Mouse (Mus musculus) frontal cortex, postnatal 25 days (tissue): ENCODE data around the gene Gm11237.
"Not testable (repeated sequence)": the region's sequence is repeated elsewhere in the genome, so short reads cannot be mapped to it uniquely, and the experiment has no call there.

Source experiments
- DNase-seq, 2 experiments: peaks; one replicate each; pipeline ENCODE4 v3.0.0; 2022; ENCODE audit warnings: low spot score in 2 of 2

The Gm11237 gene

GRCm38 (mm10) chr4:73622684-73623083, at the start of gene Gm11237:
Gene Gm11237 (plus strand): TSS chr4:73622984.
- not testable (repeated sequence) for DNase-seq

- peak in 1 of 2 experiments; percentile 7 for DNase-seq
Observed at GRCm38 (mm10) chr4:73599248-73599647, 23.5 kb upstream of the Gm11237 start.

- not testable (repeated sequence) for DNase-seq
Observed at GRCm38 (mm10) chr4:73607581-73607980, 15.2 kb upstream of the Gm11237 start, which contains the start of gene Gm11238. Gene Gm11238 (plus strand): TSS chr4:73607881.

DNA sequence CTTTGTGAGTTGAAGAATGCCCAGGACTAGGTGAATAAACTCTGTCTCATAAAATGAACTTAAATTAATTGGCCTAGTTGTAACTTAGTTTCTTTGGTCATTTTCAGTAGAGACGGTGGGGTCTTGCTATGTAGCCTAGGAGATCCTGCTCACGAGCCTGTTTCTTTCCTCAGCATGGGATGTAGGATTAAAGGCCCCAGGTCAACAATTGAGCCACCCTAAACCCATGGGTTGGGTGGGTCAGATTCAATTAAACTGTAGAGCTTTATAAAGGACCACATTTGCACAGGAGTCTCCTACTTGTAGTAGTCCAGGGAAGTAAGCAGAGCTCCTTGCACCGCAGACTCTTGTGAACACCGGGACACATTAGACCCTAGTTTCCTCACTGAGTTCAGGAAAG, 15.0 kb downstream of the Gm11237 start, which contains the start of gene Gm11236:
Gm11236 (plus strand) TSS at position 301 of the 400 bp plus-strand sequence.
- DNase-seq, result not testable (repeated sequence)

- DNase-seq, result not testable (repeated sequence)
Observed at GRCm38 (mm10) chr4:73661864-73662263, 39.1 kb downstream of the Gm11237 start.

GRCm38 (mm10) chr4:73668054-73668453, 45.3 kb downstream of the Gm11237 start, which contains the start of gene Gm11239:
Gene Gm11239 (plus strand): TSS chr4:73668354.
- DNase-seq, result not testable (repeated sequence)
